Mouse (Mus musculus) left cerebral cortex, postnatal 10 days (tissue): ENCODE measurements around the gene B3gat2. TPM values are rescaled to one million over a fixed set of nuclear protein-coding genes. Genes with fewer than 3 reads are reported as not detected.

Experiments
- DNase-seq, 2 experiments: peaks; one replicate each; pipeline ENCODE4 v3.0.0; 2021 to 2022; ENCODE audit warnings: low spot score in 2 of 2, mixed read lengths in 1 of 2; ENCODE audit errors: extremely low spot score in 1 of 2
- intact Hi-C: fragments of 180-260 bp; cut with DNase I; formaldehyde crosslinking; loops from one replicate; pipeline ENCODE4 v1.15.1; 2025
- total RNA-seq, 2 experiments: library from RNA; stranded (reverse); gene quantifications; 2 replicates each; pipeline ENCODE4 v1.2.3; 2021

B3gat2 gene
- total RNA-seq, 2 experiments from 2014 or later: 14.7 to 17.1 TPM

- intact Hi-C loops: loop anchor here (10.0 kb wide), 2 partner anchors 183 to 423 kb away; partner anchors contain the start of gene Sdhaf4
- DNase-seq: no peak
These were observed 60.1 kb downstream of the B3gat2 start for GRCm38 (mm10) chr1:23821615-23822014.

DNA sequence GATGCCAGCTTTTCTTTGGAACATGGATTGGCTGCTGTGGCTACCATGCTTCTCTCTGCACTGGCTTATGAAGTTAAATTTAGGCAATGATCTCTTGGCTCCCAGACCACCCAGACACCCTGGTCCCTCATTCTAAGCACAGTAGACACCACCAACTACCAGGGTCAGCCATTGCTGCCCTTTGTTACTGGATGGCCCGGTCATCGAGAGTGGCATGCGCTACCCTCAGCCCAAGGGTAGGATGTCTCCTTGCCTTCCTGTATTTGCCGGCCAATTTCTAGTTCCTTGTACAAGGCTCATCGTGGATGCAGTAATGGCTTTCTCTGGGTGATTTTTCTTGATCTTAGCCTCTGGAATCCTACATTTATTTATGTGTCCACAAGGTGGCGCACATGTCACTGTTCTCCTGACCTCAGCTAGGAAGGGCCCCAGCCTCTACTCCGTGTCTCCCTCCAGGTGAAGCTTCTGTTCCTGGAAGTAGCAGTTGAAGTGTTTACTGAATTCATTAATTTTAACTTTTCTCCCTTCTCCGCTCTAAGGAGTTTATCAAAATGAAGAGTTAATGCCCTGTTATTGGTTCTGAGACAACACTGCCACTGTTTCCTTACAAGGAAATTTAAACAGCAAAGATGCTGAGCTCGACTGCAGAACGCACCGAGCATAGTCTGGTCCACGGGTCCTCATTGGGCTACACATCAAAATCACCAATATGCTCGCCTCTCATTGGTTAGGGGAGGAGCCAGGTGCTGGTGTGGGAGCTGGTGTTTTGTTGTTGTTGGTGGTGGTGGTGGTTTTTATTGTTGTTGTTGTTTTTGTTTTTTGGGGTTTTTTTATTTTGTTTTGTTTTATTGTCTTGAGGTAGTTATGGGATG, 65.6 kb downstream of the B3gat2 start:
- intact Hi-C loops: loop anchor here (10.0 kb wide), 2 partner anchors 178 to 418 kb away; partner anchors contain the start of gene Sdhaf4

GRCm38 (mm10) chr1:23834246-23834645, 72.7 kb downstream of the B3gat2 start:
- intact Hi-C loops: no loop called here
- DNase-seq: no peak

More for the DNA sequence above, 65.6 kb downstream of the B3gat2 start:
- peak; percentile 27 to 43 for DNase-seq

GRCm38 (mm10) chr1:23834819-23835218, 73.3 kb downstream of the B3gat2 start:
- intact Hi-C loops: no loop called here
- peak in 1 of 2 experiments; percentile 33 for DNase-seq

DNA sequence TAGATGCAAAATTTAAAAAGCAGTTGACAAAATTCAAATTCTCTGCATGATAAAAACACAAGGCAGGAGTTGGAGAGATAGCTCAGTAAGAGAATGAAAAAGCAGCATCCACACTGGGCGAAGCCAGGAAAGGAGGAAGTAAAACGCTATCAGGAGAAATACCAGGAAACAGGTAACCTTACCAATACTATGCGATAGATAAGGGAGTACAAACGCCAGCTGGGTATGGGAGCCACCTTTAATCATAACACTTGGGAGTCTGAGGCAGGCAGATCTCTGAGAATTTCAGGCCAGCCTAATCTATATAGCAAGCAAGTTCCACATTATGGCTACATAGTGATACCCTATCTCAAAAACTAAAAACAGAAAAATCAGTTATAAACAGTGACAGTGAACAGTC, 75.1 kb downstream of the B3gat2 start:
- intact Hi-C loops: no loop called here
- no peak for DNase-seq

DNA sequence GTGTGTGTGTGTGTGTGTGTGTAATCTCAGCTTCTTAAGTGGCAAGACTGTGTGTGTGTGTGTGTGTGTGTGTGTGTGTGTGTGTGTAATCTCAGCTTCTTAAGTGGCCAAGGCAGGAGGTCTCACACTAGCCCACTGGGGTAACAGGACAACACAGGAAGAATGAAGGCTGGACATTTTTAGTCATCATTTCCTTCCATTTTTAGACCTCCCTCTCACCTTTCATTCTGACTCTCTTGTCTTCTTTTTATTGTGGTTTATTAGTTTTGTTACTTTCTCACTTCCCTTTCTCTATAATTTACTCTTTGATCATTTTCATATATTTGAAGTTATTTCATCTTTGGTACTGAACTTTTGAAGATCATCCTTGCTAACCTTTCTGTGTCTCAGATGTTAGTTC, 79.4 kb downstream of the B3gat2 start:
- DNase-seq: no peak
- intact Hi-C loops: no loop called here

GRCm38 (mm10) chr1:23842629-23843028, 81.1 kb downstream of the B3gat2 start:
- DNase-seq: no peak
- intact Hi-C loops: no loop called here

- intact Hi-C loops: no loop called here
- no peak for DNase-seq
These were observed 82.2 kb downstream of the B3gat2 start for GRCm38 (mm10) chr1:23843790-23844189.

DNA sequence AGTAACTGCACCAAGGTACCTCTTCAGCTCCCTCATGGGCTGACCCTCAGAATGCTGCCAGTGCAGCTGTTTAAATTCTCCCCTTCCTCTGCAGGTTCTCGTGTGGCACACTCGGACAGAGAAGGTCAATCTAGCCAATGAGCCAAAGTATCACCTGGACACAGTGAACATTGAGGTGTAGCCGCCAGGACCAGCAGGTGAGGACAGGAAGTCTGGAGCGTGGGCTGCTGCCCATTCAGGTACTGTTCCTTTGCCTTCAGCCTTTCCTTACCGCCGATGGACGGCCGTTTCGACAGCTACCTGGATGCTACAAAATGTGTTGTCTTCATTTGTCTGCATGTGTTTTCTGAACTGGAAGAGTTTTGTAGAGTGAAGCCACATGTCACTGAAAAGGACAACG, 83.5 kb downstream of the B3gat2 start:
- intact Hi-C loops: no loop called here
- no peak for DNase-seq

DNA sequence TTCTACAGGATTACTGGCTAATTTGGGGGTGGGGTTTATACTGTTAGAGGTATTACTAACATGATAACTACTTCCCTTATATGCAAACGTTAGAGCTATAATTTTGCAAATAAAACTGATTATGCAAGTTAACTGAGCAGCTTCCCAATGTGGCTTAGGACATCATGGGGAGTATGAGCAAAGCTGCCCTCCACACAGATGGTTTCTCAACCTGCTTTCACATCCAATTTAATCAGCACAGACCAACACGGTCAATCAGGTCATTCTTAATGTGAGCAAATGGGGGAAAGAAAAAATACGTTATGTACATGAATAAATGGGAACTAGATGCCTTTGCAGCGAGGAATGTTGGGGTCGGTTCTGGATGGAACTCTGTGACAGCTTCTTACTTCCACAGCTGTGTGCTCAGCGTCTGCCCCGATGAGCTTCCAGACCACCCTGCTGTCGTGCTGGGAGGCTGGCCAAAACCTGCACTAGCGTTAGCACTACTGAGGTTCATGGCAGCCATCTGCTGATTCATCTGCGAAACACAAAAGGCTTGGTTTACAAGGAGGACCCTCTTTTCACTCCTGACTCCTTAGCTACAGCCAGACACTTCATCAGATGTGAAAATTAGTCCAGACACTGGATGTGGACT, 84.6 kb downstream of the B3gat2 start:
- DNase-seq: peak; percentile 11 to 60
- intact Hi-C loops: no loop called here

GRCm38 (mm10) chr1:23855623-23856022, 94.1 kb downstream of the B3gat2 start:
- no peak for DNase-seq
- intact Hi-C loops: loop anchor here (10.0 kb wide), 1 partner anchor 169 kb away; no protein-coding TSS in a partner anchor

GRCm38 (mm10) chr1:23860944-23861343, 99.4 kb downstream of the B3gat2 start:
- no peak for DNase-seq
- intact Hi-C loops: no loop called here

GRCm38 (mm10) chr1:23865566-23865965, 104.0 kb downstream of the B3gat2 start:
- intact Hi-C loops: no loop called here
- no peak for DNase-seq

DNA sequence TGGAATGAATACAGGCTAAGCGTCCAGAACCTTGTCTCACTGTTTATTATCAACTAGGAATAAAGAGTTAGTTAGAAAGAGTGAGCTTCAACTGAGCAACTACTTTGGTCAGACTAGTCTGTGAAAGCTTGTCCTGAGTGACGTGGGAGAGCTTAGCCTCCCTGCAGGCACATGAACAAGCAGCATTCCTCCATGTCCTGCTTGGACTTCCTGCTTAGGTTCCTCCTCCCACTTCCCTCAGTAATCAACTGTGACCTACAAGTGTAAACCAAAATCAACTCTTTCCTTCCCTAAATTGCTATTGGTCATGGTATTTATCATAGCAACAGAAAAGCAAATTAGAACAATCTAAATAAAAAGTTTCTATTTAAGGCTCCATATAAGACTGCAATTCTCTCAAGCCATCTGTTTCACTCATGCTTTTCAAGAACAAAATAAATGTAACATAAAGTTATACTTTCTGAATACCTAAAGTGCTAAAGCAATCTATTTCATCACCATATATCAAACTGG, 105.9 kb downstream of the B3gat2 start:
- no peak for DNase-seq
- intact Hi-C loops: no loop called here

DNA sequence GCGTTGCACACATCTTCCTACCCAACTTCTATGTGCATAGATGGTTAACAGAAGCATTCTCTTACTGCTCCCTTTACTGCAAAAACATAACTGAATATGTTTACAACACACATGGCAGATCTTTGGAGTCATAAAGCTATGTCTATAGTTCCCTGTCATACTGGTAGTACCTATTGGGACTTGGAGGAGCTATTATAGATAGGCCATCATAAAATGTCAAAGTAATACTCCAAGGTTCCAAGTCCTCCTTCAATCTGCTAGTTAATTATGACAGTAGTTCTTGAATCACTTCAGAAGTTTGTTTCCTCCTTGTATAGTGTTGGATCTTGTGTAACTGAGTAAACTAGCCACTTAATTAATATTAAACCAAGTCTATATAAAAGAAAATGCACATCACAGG, 110.6 kb downstream of the B3gat2 start:
- intact Hi-C loops: no loop called here
- DNase-seq: no peak

DNA sequence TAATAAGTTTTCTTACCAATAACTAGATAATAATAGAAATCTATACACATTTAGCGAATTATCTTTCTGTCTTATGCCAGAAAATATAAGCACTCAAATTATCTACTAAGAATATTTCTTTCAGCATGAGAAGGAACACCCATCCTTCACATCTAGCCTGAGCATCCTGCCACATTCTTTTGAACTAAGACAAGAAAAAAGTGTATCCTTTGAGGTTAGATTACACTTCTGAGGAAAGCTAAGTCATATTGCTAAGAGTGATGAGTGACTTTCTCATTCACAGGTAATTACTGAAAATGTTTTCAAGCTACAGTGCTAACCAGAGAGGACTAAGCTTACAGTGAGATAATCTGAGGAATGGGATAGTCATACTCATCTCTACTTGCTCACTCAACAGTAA, 121.1 kb downstream of the B3gat2 start:
- DNase-seq: no peak
- intact Hi-C loops: no loop called here

DNA sequence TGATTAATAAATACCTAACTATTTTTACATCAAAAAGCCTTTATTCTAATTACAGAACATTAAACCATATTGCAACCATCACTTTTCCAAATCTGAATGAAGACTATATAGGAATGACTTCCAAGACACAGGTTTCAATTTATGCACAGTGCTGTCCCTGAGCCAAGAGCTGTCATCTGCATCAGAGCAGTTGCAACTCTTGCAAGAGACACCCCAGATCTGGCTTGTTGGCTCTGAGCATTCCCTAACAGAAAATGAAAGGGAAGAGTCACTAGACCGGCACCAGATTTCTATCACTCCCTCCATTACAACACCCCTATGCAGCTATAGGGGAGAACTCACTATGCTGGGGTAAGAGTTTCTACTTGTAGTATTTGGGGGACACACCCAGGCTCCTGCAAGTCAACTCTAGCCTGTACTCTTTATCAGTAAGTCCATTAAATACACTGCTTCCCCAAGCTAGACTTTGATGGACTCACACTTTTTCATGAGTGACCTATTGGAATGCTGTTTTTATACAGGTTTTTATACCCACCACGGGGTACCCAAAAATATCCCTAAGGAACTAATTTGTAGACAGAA, 122.6 kb downstream of the B3gat2 start:
- no peak for DNase-seq
- intact Hi-C loops: no loop called here

DNA sequence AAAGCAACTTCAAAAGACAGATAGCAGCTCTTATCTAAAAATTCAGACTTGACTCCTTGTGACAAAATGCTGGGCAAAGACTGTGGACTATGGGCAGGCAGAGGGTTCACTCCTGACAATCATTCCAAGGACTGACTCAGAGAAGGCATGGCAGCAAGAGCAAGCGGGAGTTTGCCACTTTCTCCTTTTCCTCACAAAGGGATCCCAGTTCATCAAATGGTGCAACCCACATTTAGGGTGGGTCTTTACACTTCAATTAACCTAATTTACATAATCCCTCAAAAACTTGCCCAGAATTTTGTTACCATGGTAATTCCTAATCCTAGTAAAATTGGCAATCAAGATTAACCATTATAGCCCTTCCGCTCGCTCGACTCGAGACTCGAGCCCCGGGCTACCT, 123.4 kb downstream of the B3gat2 start:
- DNase-seq: no peak
- intact Hi-C loops: no loop called here

DNA sequence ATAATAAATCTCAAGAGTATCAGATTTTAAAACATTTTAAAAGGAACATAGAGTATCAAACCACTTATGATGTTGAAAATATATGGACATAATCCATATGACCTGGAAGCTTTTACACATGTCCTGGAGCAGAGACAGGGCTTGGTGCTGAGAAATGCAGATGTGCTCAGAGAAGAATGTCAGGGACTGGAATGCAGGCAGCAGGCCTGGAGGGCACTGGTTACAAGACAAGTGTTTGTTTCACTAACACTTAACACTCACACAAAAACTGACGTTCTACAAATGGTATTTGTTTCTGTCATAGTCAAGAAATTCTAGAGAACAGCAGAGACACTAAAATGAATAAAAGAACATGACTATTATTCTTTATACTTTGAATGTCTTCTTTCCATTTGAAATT, 130.5 kb downstream of the B3gat2 start:
- intact Hi-C loops: no loop called here
- DNase-seq: no peak
